Mouse (Mus musculus) cortical plate, adult 2 months (tissue): Measurements from ENCODE around the gene Asic2.

Source experiments
- CTCF ChIP-seq: fragments of 200-500 bp; IDR thresholded peaks from 2 replicates; pipeline ENCODE4 v1.5.1; 2011; ENCODE audit warnings: mild to moderate bottlenecking, control low read depth, low read length; ENCODE audit not compliant: insufficient read depth; ENCODE audit errors: extremely low read depth
- POLR2A ChIP-seq: fragments of 200-500 bp; IDR thresholded peaks from 2 replicates; pipeline ENCODE4 v1.6.1; 2011; ENCODE audit warnings: mild to moderate bottlenecking, low read length, control low read depth; ENCODE audit not compliant: insufficient read depth; ENCODE audit errors: extremely low read depth

GRCm38 (mm10) chr11:81915501-81915900, 52.8 kb downstream of the Asic2 start:
- TF ChIP-seq CTCF (no peak), POLR2A (no peak)
